Mouse (Mus musculus): ENCODE measurements around the gene Slc26a8.

Gene Slc26a8

DNA sequence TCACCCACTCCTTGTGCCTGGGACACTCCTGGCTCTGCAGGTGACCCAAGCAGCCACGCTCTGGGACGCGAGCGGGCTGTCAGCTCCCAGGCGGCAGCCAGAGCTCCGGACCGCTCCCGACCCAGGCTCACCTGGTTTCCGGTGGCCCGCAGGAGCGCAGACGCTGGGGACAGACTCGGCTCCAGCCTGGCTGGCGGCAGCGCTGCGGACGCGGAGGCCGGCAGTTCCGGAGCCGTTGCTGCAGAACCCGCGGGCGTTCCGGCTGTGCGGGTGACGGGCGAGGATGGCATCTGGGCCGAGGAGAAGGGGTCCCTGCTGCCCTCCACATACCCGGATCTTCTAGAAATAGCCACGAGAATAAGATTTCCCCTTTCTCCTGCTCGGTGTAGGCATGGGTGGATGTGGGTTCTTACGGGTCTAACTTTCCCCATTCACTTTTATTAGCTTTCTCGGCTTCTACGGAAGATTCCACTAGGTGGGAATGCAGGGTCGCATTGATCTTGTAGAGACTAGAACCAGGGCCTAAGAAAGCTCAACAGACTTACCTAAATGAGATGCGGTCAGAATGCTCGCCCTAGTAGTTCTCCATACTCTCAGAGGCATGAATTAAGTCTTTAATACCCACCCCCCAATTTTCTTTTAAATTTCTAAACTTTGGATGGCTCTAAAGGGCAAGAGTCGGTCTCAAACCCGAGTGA, at the start of gene Slc26a8:
Gene Slc26a8 (minus strand): TSS at position 648 of the 698 bp plus-strand sequence.
- no peak for TF ChIP-seq GATA4 (IDR thresholded peaks at IDR 0.05; ENCODE audit: insufficient replicate concordance, low read length)

- no peak for TF ChIP-seq GATA4 (IDR thresholded peaks at IDR 0.05; ENCODE audit: insufficient replicate concordance, low read length)
Measured at GRCm38 (mm10) chr17:28739244-28739643, 49.2 kb upstream of the Slc26a8 start.

DNA sequence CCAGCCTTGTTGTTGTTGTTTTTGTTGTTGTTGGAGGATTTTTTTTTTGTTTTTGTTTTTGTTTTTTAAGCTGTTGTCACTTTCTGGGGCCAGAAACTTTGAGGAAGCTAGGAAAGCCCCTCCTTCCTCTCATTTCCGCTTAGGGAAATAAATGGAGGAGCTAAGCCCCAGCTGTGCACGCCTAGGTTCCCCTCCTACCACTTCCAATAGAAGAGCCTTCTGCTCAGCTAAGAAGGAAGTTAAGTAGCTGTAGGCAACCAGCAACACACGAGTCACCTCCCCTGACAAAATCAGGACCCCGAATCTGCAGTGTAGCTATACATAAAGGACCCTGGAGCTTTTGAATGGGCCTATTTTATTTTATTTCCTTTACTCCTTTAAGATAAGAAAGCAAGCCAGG, 47.9 kb upstream of the Slc26a8 start:
- no peak for TF ChIP-seq GATA4 (IDR thresholded peaks at IDR 0.05; ENCODE audit: insufficient replicate concordance, low read length)

GRCm38 (mm10) chr17:28736486-28736885, 46.5 kb upstream of the Slc26a8 start:
- TF ChIP-seq GATA4 (IDR thresholded peaks at IDR 0.05; ENCODE audit: insufficient replicate concordance, low read length) = no peak

DNA sequence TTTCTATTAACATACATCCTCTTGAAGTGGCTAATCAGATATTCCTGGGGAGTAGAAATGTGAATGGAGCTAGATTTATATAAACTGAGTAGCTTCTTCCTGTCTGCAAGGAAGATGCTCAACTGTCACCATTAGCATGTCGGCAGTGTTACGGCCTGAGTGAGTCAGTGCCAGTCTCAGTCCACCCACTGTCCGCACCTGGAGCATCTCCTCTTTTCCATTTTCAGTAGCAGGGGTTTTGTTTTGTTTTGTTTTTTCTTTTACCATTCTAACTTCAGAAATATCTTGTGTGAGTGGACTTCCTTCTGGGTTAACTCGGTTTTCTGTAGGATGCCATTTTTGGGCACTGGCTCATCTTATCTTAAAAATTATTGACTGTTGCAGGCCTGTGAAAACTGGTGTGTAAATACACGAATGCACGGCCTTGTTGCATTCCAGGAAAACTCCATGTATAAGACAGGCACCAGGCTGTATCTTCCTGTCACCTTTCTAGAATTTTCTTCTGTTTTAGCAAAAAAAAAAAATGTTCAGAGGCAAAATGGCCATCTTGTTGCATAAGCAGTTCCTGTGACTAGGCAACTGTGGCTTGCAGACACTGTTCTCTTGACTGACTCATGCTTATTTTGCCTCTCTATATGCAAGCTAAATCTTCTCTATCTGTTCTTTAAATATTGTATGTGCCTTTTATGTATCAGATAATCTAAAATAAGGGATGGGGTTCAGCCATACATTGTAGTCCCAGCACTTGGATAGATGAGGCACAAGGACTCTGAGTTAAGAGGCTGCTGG, 45.5 kb upstream of the Slc26a8 start:
- TF ChIP-seq GATA4 (IDR thresholded peaks at IDR 0.05; ENCODE audit: insufficient replicate concordance, low read length) = no peak

DNA sequence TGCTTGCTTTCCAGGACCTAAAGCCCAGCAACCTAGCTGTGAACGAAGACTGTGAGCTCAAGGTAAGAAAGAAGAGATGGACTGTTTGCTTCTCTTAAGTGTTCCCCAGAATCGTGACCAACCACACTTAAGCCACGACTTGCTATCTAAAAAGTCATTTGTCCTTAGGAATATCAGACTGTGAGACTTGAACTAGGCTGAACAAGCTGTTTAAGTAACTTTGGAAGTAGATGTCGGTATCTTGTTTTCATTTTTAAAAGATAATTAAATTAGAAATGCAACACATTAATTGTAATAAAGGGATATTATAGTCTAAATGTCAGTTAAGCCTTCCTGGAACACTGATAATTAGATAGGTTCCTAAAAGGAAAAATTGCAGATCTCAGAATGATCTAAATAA, 35.8 kb upstream of the Slc26a8 start, which contains the start of gene AC170998.1:
Gene AC170998.1 (plus strand): TSS at position 301 of the 400 bp plus-strand sequence.
- TF ChIP-seq GATA4 (IDR thresholded peaks at IDR 0.05; ENCODE audit: insufficient replicate concordance, low read length) = no peak

DNA sequence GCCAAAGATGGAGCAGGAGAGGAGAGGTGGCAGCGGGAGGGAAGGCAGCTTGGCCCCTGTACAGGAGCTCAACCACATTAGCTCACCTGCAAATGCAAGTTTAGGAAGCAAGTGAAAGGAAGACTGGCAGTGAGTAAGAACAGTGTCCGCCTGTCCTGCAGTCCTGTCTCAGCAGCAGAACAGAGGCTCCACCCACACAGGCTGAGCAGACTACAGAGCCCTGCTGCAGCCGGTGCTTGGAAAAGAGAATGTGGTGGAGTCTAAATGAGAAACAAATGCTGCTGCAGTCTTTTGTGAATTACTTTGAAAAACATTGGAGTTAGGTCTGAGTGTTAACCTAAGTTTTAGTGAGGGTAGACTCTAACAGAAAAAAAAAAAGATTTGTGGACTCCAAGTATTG, 27.5 kb upstream of the Slc26a8 start:
- TF ChIP-seq GATA4 (IDR thresholded peaks at IDR 0.05; ENCODE audit: insufficient replicate concordance, low read length) = no peak

- no peak for TF ChIP-seq GATA4 (IDR thresholded peaks at IDR 0.05; ENCODE audit: insufficient replicate concordance, low read length)
Measured at GRCm38 (mm10) chr17:28715832-28716548, 26.0 kb upstream of the Slc26a8 start.

GRCm38 (mm10) chr17:28714006-28714405, 24.0 kb upstream of the Slc26a8 start:
- TF ChIP-seq GATA4 (IDR thresholded peaks at IDR 0.05; ENCODE audit: insufficient replicate concordance, low read length) = no peak

GRCm38 (mm10) chr17:28712305-28712704, 22.3 kb upstream of the Slc26a8 start:
- peak; percentile 48; the same call in 1 of the 2 replicates for TF ChIP-seq GATA4 (IDR thresholded peaks at IDR 0.05; ENCODE audit: insufficient replicate concordance, low read length)

- TF ChIP-seq GATA4 (IDR thresholded peaks at IDR 0.05; ENCODE audit: insufficient replicate concordance, low read length) = no peak
Measured at GRCm38 (mm10) chr17:28711237-28711636, 21.2 kb upstream of the Slc26a8 start.

DNA sequence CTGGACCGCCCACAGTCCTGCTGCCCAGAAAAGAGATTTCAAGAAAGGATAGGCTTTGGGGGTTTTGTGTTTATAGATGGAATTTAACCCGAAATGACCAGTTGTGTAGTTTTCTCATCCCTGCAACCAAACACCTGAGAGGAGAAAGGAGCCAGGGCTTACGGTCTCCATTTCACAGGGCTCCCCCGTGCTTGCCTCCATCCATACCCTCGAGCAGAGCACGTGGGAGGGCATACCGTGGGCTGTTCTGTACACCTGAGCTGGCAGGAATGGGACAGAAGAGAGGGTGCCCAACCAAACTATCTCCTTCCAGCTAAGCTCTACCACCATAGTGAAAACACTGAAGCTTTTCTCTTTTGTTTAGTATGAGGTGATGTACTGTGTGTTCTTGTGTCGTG, 20.3 kb upstream of the Slc26a8 start:
- no peak for TF ChIP-seq GATA4 (IDR thresholded peaks at IDR 0.05; ENCODE audit: insufficient replicate concordance, low read length)

DNA sequence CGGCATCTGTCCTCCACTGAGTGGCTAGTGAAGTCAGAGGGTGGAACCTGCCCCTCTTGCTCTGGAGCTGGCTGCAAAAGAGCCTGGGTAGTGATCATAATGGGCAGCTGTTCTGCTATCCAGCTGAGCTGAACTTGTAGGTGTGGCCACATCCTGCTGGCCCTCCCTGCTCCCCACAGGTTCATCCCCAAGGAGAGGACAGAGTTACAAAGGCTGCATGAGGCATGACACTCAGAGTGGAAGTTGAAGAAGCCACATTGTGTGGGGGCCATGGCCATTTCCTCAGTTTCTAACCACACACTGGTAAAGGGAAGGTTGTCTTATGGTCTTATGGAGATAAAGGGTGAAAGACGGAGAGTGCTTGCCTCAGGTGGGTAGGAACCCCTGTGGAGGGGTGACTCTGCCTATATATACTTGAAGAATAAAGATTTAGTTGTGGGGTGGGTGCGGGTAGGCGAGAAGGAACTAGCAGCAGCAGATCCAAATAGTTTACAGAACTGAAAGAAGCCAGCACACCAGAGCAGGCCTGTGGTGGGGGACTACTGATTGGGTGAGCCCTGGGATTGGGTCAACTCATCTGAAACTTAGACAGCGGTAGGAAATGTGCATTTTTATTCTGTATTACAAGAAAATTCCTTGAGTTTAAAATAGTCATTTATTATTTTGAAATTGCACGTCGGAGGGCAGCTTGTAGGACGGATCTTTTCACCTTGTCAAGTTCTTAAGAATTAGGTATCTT, 19.7 kb upstream of the Slc26a8 start:
- TF ChIP-seq GATA4 (IDR thresholded peaks at IDR 0.05; ENCODE audit: insufficient replicate concordance, low read length) = no peak

DNA sequence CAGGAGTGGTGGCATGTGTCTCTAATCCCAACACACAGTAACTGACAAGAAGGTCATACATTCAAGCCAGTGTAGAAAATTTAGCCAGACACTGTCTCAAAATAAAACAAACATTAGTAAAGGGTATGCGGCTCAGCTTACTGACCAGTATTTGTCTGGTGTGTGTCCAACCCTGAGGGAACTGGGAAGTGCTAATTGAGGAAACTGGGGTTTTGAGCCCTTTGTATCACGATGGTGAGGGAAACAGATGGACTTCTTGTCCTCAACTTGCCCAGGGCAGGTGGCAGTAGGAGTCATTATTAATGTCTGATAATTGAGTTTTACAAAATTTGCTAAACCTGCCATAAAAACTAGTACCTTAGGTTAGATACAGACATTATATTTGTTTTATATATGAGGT, 19.0 kb upstream of the Slc26a8 start:
- TF ChIP-seq GATA4 (IDR thresholded peaks at IDR 0.05; ENCODE audit: insufficient replicate concordance, low read length) = no peak

DNA sequence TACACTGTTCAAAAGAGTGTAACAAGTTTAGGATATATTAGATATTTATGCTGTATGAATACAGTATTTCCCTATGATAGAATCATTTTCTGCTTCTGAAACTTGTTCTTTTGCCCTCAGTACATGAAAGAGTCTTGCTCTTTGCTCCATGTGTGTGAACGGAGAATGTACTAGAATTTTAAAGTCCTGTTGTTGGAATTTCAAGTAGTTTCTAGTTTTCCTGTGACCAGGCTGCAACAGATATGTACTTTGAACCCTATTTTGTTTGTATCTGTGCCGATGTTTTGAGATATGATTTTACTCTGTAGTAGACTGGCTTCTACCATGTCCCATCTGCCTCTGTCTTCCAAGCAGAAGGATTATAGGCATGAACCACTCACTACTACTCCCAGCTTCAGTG, 17.8 kb upstream of the Slc26a8 start:
- TF ChIP-seq GATA4 (IDR thresholded peaks at IDR 0.05; ENCODE audit: insufficient replicate concordance, low read length) = no peak
